Mouse (Mus musculus): ENCODE results near the gene AI593442. TPM values are rescaled to one million over a fixed set of nuclear protein-coding genes. Genes with fewer than 3 reads are reported as not detected.
A peak's percentile ranks its signal among the peaks of the same experiment; 100 is the strongest.

Gene AI593442
- polyA plus RNA-seq (2015; fragmentation: Nextera tagmentation; extraction: Ambion mirVana) = 0.70 and 0.72 TPM in 2 replicates

- Histone ChIP-seq H3K27me3 (replicated peaks) (peaks cover 45% of the 10 kb centered on the region), H3K9me3 (no peaks in the 10 kb centered on the region), H3K9ac (no peak within 1 kb of the TSS), H3K4me3 (replicated peaks) (peak within 1 kb of the TSS; percentile 40), H3K4me2 (replicated peaks) (peak within 1 kb of the TSS; percentile 74), H3K36me3 (no peaks in the 10 kb centered on the region), H3K4me1 (replicated peaks) (peaks cover 13% of the 10 kb centered on the region), H3K27ac (no peak within 1 kb of the TSS)
- no peak for ATAC-seq
- WGBS = under 1% methylated on average over 27 of the region's 27 CpGs
Measured at GRCm38 (mm10) chr9:52679362-52679947, at the start of gene AI593442. Gene AI593442 (minus strand): TSS chr9:52679780.

GRCm38 (mm10) chr9:52728806-52729205 lies 49.2 kb upstream of the AI593442 start:
- Histone ChIP-seq H3K4me3 (replicated peaks) (no peak overlapping the region), H3K27ac (no peak overlapping the region), H3K36me3 (no peaks in the 10 kb centered on the region), H3K4me1 (replicated peaks) (no peaks in the 10 kb centered on the region), H3K9me3 (no peaks in the 10 kb centered on the region), H3K9ac (no peak overlapping the region), H3K27me3 (replicated peaks) (no peaks in the 10 kb centered on the region), H3K4me2 (replicated peaks) (no peak overlapping the region)
- WGBS = 73% methylated on average over 5 of the region's 5 CpGs
- ATAC-seq = no peak

- 90% methylated on average over 1 of the region's 1 CpGs for WGBS
- Histone ChIP-seq H3K4me3 (replicated peaks) (no peak overlapping the region), H3K4me2 (replicated peaks) (no peak overlapping the region)
Measured at GRCm38 (mm10) chr9:52722626-52723025, 43.0 kb upstream of the AI593442 start.

GRCm38 (mm10) chr9:52719562-52719961 lies 40.0 kb upstream of the AI593442 start:
- H3K4me2 ChIP-seq (replicated peaks) = no peak overlapping the region
- no peaks in the 10 kb centered on the region for H3K4me1 ChIP-seq (replicated peaks)
- H3K9me3 ChIP-seq = no peaks in the 10 kb centered on the region
- no peaks in the 10 kb centered on the region for H3K27me3 ChIP-seq (replicated peaks)
- no peak overlapping the region for H3K9ac ChIP-seq
- no peak overlapping the region for H3K4me3 ChIP-seq (replicated peaks)
- no peak overlapping the region for H3K27ac ChIP-seq
- no peak for ATAC-seq
- WGBS = 50% methylated on average over 2 of the region's 2 CpGs
- no peaks in the 10 kb centered on the region for H3K36me3 ChIP-seq

More at GRCm38 (mm10) chr9:52722626-52723025, 43.0 kb upstream of the AI593442 start:
- H3K4me1 ChIP-seq (replicated peaks) = no peaks in the 10 kb centered on the region
- no peak overlapping the region for H3K9ac ChIP-seq
- no peak for ATAC-seq
- no peaks in the 10 kb centered on the region for H3K36me3 ChIP-seq
- H3K9me3 ChIP-seq = no peaks in the 10 kb centered on the region
- H3K27ac ChIP-seq = no peak overlapping the region
- no peaks in the 10 kb centered on the region for H3K27me3 ChIP-seq (replicated peaks)

GRCm38 (mm10) chr9:52680036-52680435 lies 456 bp upstream of the AI593442 start:
- no peaks in the 10 kb centered on the region for H3K9me3 ChIP-seq
- H3K4me3 ChIP-seq (replicated peaks) = no peak overlapping the region
- no peak overlapping the region for H3K4me2 ChIP-seq (replicated peaks)
- ATAC-seq = no peak
- H3K27ac ChIP-seq = no peak overlapping the region
- peaks cover 13% of the 10 kb centered on the region for H3K4me1 ChIP-seq (replicated peaks)
- peaks cover 45% of the 10 kb centered on the region for H3K27me3 ChIP-seq (replicated peaks)
- no peaks in the 10 kb centered on the region for H3K36me3 ChIP-seq
- WGBS = 68% methylated on average over 5 of the region's 5 CpGs
- H3K9ac ChIP-seq = no peak overlapping the region

GRCm38 (mm10) chr9:52678839-52679215 lies 753 bp downstream of the AI593442 start:
- H3K27ac ChIP-seq = no peak overlapping the region
- no peak for ATAC-seq
- peak overlapping the region; percentile 40 for H3K4me3 ChIP-seq (replicated peaks)
- H3K4me2 ChIP-seq (replicated peaks) = peak overlapping the region; percentile 74
- peaks cover 13% of the 10 kb centered on the region for H3K4me1 ChIP-seq (replicated peaks)
- H3K9me3 ChIP-seq = no peaks in the 10 kb centered on the region
- H3K27me3 ChIP-seq (replicated peaks) = peaks cover 45% of the 10 kb centered on the region
- WGBS = under 1% methylated on average over 10 of the region's 10 CpGs
- H3K36me3 ChIP-seq = no peaks in the 10 kb centered on the region
- H3K9ac ChIP-seq = no peak overlapping the region

- Histone ChIP-seq H3K4me1 (replicated peaks) (peaks cover 13% of the 10 kb centered on the region), H3K27me3 (replicated peaks) (peaks cover 45% of the 10 kb centered on the region), H3K4me2 (replicated peaks) (peak overlapping the region; percentile 74), H3K36me3 (no peaks in the 10 kb centered on the region), H3K9ac (no peak overlapping the region), H3K9me3 (no peaks in the 10 kb centered on the region), H3K27ac (no peak overlapping the region), H3K4me3 (replicated peaks) (peak overlapping the region; percentile 40)
- WGBS = 1% methylated on average over 28 of the region's 28 CpGs
- ATAC-seq = no peak
Measured at GRCm38 (mm10) chr9:52678179-52678838, 1.3 kb downstream of the AI593442 start.

- Histone ChIP-seq H3K4me3 (replicated peaks) (no peak overlapping the region), H3K27me3 (replicated peaks) (peaks cover 45% of the 10 kb centered on the region), H3K9me3 (no peaks in the 10 kb centered on the region), H3K4me2 (replicated peaks) (no peak overlapping the region), H3K4me1 (replicated peaks) (peaks cover 13% of the 10 kb centered on the region), H3K27ac (no peak overlapping the region), H3K9ac (no peak overlapping the region), H3K36me3 (no peaks in the 10 kb centered on the region)
- ATAC-seq = no peak
- 20% methylated on average over 4 of the region's 4 CpGs for WGBS
Measured at GRCm38 (mm10) chr9:52676587-52676986, 3.0 kb downstream of the AI593442 start.

GRCm38 (mm10) chr9:52675937-52676336 lies 3.6 kb downstream of the AI593442 start:
- 70% methylated on average over 3 of the region's 3 CpGs for WGBS
- H3K9me3 ChIP-seq = no peaks in the 10 kb centered on the region
- no peaks in the 10 kb centered on the region for H3K36me3 ChIP-seq
- H3K4me1 ChIP-seq (replicated peaks) = peaks cover 13% of the 10 kb centered on the region
- H3K4me2 ChIP-seq (replicated peaks) = no peak overlapping the region
- H3K9ac ChIP-seq = no peak overlapping the region
- H3K4me3 ChIP-seq (replicated peaks) = no peak overlapping the region
- H3K27ac ChIP-seq = no peak overlapping the region
- peaks cover 39% of the 10 kb centered on the region for H3K27me3 ChIP-seq (replicated peaks)
- no peak for ATAC-seq

- Histone ChIP-seq H3K4me3 (replicated peaks) (no peak overlapping the region), H3K9me3 (no peaks in the 10 kb centered on the region), H3K4me1 (replicated peaks) (no peaks in the 10 kb centered on the region), H3K4me2 (replicated peaks) (no peak overlapping the region), H3K9ac (no peak overlapping the region), H3K27me3 (replicated peaks) (no peaks in the 10 kb centered on the region), H3K36me3 (no peaks in the 10 kb centered on the region), H3K27ac (no peak overlapping the region)
- ATAC-seq = no peak
- 78% methylated on average over 3 of the region's 3 CpGs for WGBS
Measured at GRCm38 (mm10) chr9:52661422-52661821, 18.2 kb downstream of the AI593442 start.

- H3K4me3 ChIP-seq (replicated peaks) = no peak overlapping the region
- 63% methylated on average over 5 of the region's 5 CpGs for WGBS
- H3K36me3 ChIP-seq = no peaks in the 10 kb centered on the region
- H3K4me2 ChIP-seq (replicated peaks) = no peak overlapping the region
- H3K4me1 ChIP-seq (replicated peaks) = no peaks in the 10 kb centered on the region
- H3K27ac ChIP-seq = no peak overlapping the region
- H3K9me3 ChIP-seq = no peaks in the 10 kb centered on the region
- H3K9ac ChIP-seq = no peak overlapping the region
- H3K27me3 ChIP-seq (replicated peaks) = no peaks in the 10 kb centered on the region
- no peak for ATAC-seq
Measured at GRCm38 (mm10) chr9:52650341-52650951, 29.1 kb downstream of the AI593442 start.

- H3K4me1 ChIP-seq (replicated peaks) = no peaks in the 10 kb centered on the region
- no peak overlapping the region for H3K4me2 ChIP-seq (replicated peaks)
- no peaks in the 10 kb centered on the region for H3K27me3 ChIP-seq (replicated peaks)
- H3K36me3 ChIP-seq = no peaks in the 10 kb centered on the region
- WGBS = 75% methylated on average over 2 of the region's 2 CpGs
- no peak overlapping the region for H3K4me3 ChIP-seq (replicated peaks)
- H3K27ac ChIP-seq = no peak overlapping the region
- no peak overlapping the region for H3K9ac ChIP-seq
- no peak for ATAC-seq
- no peaks in the 10 kb centered on the region for H3K9me3 ChIP-seq
Measured at GRCm38 (mm10) chr9:52645312-52645711, 34.3 kb downstream of the AI593442 start.

All from intestine, embryonic 15.5 days (tissue).